Mouse (Mus musculus) heart, postnatal 0 days (tissue): ENCODE measurements at regions not wholly inside any gene's neighbourhood (a gene's known extent, or its start where the extent isn't known, plus 50 kb on each side); places are given as distances from the start of the nearest gene placed in this dataset.

Source experiments
- CTCF ChIP-seq: IDR thresholded peaks from 2 replicates; pipeline ENCODE4 v1.5.1; 2016; ENCODE audit warnings: antibody characterized with exemption, control low read depth, low read depth
- EP300 ChIP-seq: IDR thresholded peaks from 2 replicates; pipeline ENCODE4 v1.6.1; 2016; ENCODE audit warnings: antibody characterized with exemption, low read depth

DNA sequence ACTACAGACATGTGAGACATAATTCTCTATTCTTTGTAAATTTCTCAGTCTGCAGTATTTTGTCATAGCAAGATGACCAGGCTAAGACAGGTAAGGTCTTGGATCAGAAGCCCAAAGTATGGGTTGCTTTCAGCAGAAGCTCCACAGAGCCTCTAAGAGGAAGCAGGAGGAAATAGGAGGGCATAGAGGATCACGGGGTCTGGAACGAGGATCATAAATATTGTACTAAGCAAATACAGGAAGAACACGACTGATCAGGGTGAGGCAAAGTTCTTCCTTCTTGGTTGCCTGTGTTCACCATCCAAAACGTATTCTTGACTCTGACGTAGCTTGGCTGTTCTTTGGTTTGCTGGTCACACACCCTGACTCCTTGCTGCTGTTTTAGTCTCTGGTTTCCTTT is 88.1 kb downstream of the Evx1 start:
- TF ChIP-seq CTCF (no peak), EP300 (no peak)
